Comparison of ENCODE assay signal across 8 mouse cellular contexts in genomic region chr5:36033531-36034426, GRCm38 (mm10).
DNase-seq lines count a peak whose midpoint lies in the region; ATAC-seq and TF ChIP-seq lines count a peak whose summit lies in the region.

No protein-coding gene starts in this region.

- H3K4me1 ChIP-seq in forebrain, embryonic 12.5 days, result no peaks in the 10 kb centered on the region
- H3K4me1 ChIP-seq in intestine, postnatal 0 days (replicated peaks; ENCODE audit: control insufficient read depth, insufficient read depth, low read length), result no peaks in the 10 kb centered on the region
- no peaks in the 10 kb centered on the region for H3K4me1 ChIP-seq in liver, embryonic 11.5 days (replicated peaks; ENCODE audit: control insufficient read depth, insufficient read depth, low read length)

- no peaks in the 10 kb centered on the region for H3K36me3 ChIP-seq in forebrain, embryonic 12.5 days (replicated peaks)
- no peaks in the 10 kb centered on the region for H3K36me3 ChIP-seq in intestine, postnatal 0 days (ENCODE audit: control insufficient read depth, insufficient read depth)
- no peaks in the 10 kb centered on the region for H3K36me3 ChIP-seq in liver, embryonic 11.5 days (ENCODE audit: control insufficient read depth, insufficient read depth, low read length)

- peak; percentile 56 for DNase-seq in layer of hippocampus, adult 11-12 months (ENCODE audit: low spot score)
- DNase-seq in layer of hippocampus, adult 9-11 months, result no peak
- DNase-seq in adrenal gland, postnatal 36 days, result peak; percentile 38 to 48
- peak; percentile 46 for DNase-seq in liver, embryonic 11.5 days (ENCODE audit: low spot score)
- DNase-seq in yolk sac, embryonic 10.5 days (ENCODE audit: low spot score), result peak; percentile 42

- 46% methylated on average over 8 of the region's 8 CpGs for WGBS in forebrain, embryonic 12.5 days
- 48% methylated on average over 8 of the region's 8 CpGs for WGBS in intestine, postnatal 0 days
- 41% methylated on average over 8 of the region's 8 CpGs for WGBS in liver, embryonic 11.5 days

- peak; percentile 58; the same call in 1 of the 2 replicates for ATAC-seq in forebrain, embryonic 12.5 days (ENCODE audit: low FRiP score)
- ATAC-seq in intestine, postnatal 0 days, result no peak
- no peak for ATAC-seq in liver, embryonic 11.5 days (replicated peaks; ENCODE audit: low FRiP score)
- 0 out of 2 replicates have a peak, but pooled peaks have one; percentile 32 for ATAC-seq in neutrophil, adult 5-6 weeks (ENCODE audit: extremely low read depth, insufficient number of reproducible peaks, low FRiP score, poor library complexity, severe bottlenecking)

- 0 out of 2 replicates have a peak, but pooled peaks cover 7% of the 10 kb centered on the region for H3K27me3 ChIP-seq in forebrain, embryonic 12.5 days
- no peaks in the 10 kb centered on the region for H3K27me3 ChIP-seq in intestine, postnatal 0 days (replicated peaks; ENCODE audit: control insufficient read depth, insufficient read depth, low read length)
- H3K27me3 ChIP-seq in liver, embryonic 11.5 days (replicated peaks; ENCODE audit: control insufficient read depth, insufficient read depth, low read length), result no peaks in the 10 kb centered on the region

- no peak overlapping the region for H3K4me2 ChIP-seq in forebrain, embryonic 12.5 days
- H3K4me2 ChIP-seq in intestine, postnatal 0 days (replicated peaks; ENCODE audit: low read depth), result no peak overlapping the region
- no peak overlapping the region for H3K4me2 ChIP-seq in liver, embryonic 11.5 days

- H3K4me3 ChIP-seq in forebrain, embryonic 12.5 days (replicated peaks), result no peak overlapping the region
- H3K4me3 ChIP-seq in intestine, postnatal 0 days (ENCODE audit: low read depth, low read length), result no peak overlapping the region
- H3K4me3 ChIP-seq in liver, embryonic 11.5 days (ENCODE audit: low read depth, low read length), result no peak overlapping the region

- H3K9ac ChIP-seq in forebrain, embryonic 12.5 days, result no peak overlapping the region
- H3K9ac ChIP-seq in intestine, postnatal 0 days (ENCODE audit: low read depth, low read length), result no peak overlapping the region
- H3K9ac ChIP-seq in liver, embryonic 11.5 days (ENCODE audit: low read depth, low read length), result no peak overlapping the region

- no peak overlapping the region for H3K27ac ChIP-seq in forebrain, embryonic 12.5 days
- H3K27ac ChIP-seq in intestine, postnatal 0 days (ENCODE audit: low read depth, low read length), result no peak overlapping the region
- H3K27ac ChIP-seq in liver, embryonic 11.5 days (ENCODE audit: low read depth, low read length), result no peak overlapping the region

- H3K9me3 ChIP-seq in forebrain, embryonic 12.5 days, result no peaks in the 10 kb centered on the region
- no peaks in the 10 kb centered on the region for H3K9me3 ChIP-seq in intestine, postnatal 0 days (ENCODE audit: control insufficient read depth)
- no peaks in the 10 kb centered on the region for H3K9me3 ChIP-seq in liver, embryonic 11.5 days (ENCODE audit: control insufficient read depth, low read length)

- TF ChIP-seq CTCF in intestine, postnatal 0 days (IDR thresholded peaks at IDR 0.05; ENCODE audit: low read depth), result peak; percentile 86

Comparison
In these comparisons a context has a peak if more than half of its experiments do, and no peak if none do; other contexts are left out.
1. ATAC-seq: peak in forebrain, embryonic 12.5 days (single experiment) and neutrophil, adult 5-6 weeks (single experiment); none in intestine, postnatal 0 days (single experiment) and liver, embryonic 11.5 days (single experiment).